Mouse (Mus musculus): Measurements from ENCODE around the gene Dock1. TPM values are rescaled to one million over a fixed set of nuclear protein-coding genes. Genes with fewer than 3 reads are reported as not detected.

Dock1 gene
- total and polyA plus RNA-seq, 3 experiments, result not detected

GRCm38 (mm10) chr7:134990244-134990643, 319.8 kb downstream of the Dock1 start:
- Histone ChIP-seq H3K27me3 (replicated peaks) (no peaks in the 10 kb centered on the region), H3K36me3 (replicated peaks in 1 of 2; ENCODE audit: control insufficient read depth in 1 of 2, insufficient read depth in 1 of 2, low read length in 1 of 2) (no peaks in the 10 kb centered on the region), H3K4me1 (ENCODE audit: control insufficient read depth in 1 of 2, insufficient read depth in 2 of 2) (no peaks in the 10 kb centered on the region), H3K4me3 (replicated peaks in 1 of 3; ENCODE audit: low read depth in 2 of 3, low read length in 2 of 3, poor library complexity in 1 of 3) (no peak overlapping the region), H3K9me3 (replicated peaks; ENCODE audit: low read length) (peaks cover 59% of the 10 kb centered on the region), H3K27ac (ENCODE audit: insufficient read depth, low read depth) (no peak overlapping the region), H3K79me2 (replicated peaks; ENCODE audit: control insufficient read depth, extremely low read depth, insufficient read depth, poor library complexity, severe bottlenecking) (no peaks in the 10 kb centered on the region), H3K4me2 (ENCODE audit: insufficient read depth, low read depth, poor library complexity, severe bottlenecking) (no peak overlapping the region), H3K9ac (ENCODE audit: insufficient read depth, low read depth) (no peak overlapping the region)
- in situ Hi-C loops (cut with MboI; ENCODE audit: low pct_ligation_motif_present, low pct_unique_long_range_greater_than_20kb, low sequenced_read_pairs), result no loop called here
- no peak for DNase-seq (ENCODE audit: extremely low read depth)
- no peak for TF ChIP-seq KAT2A (IDR thresholded peaks at IDR 0.05; ENCODE audit: insufficient replicate concordance, low read length)
- no peak for TF ChIP-seq POLR2AphosphoS2 (IDR thresholded peaks at IDR 0.05; ENCODE audit: low read depth, low read length)
- no peak for TF ChIP-seq MXI1 (IDR thresholded peaks at IDR 0.05; ENCODE audit: low read depth, low read length)
- TF ChIP-seq CHD1 (IDR thresholded peaks at IDR 0.05; ENCODE audit: low read depth, low read length), result no peak
- no peak for TF ChIP-seq E2F4 (IDR thresholded peaks at IDR 0.05; ENCODE audit: insufficient replicate concordance, low read depth, low read length)
- no peak for TF ChIP-seq CHD2 (IDR thresholded peaks at IDR 0.05; ENCODE audit: low read length)
- no peak for TF ChIP-seq JUN (IDR thresholded peaks at IDR 0.05; ENCODE audit: insufficient read depth, low read depth, low read length)
- TF ChIP-seq GABPA (IDR thresholded peaks at IDR 0.05; ENCODE audit: insufficient replicate concordance, low read depth, low read length), result no peak
- TF ChIP-seq ZMIZ1 (IDR thresholded peaks at IDR 0.05; ENCODE audit: low read depth, low read length), result no peak
- dilution Hi-C loops (cut with MboI; ENCODE audit: extremely low pct_ligation_motif_present, extremely low pct_unique_long_range_greater_than_20kb, low sequenced_read_pairs), result no loop called here

GRCm38 (mm10) chr7:134990911-134991310, 320.5 kb downstream of the Dock1 start:
- H3K79me2 ChIP-seq (replicated peaks; ENCODE audit: control insufficient read depth, extremely low read depth, insufficient read depth, poor library complexity, severe bottlenecking), result no peaks in the 10 kb centered on the region
- H3K9ac ChIP-seq (ENCODE audit: insufficient read depth, low read depth), result no peak overlapping the region
- no peaks in the 10 kb centered on the region for H3K4me1 ChIP-seq (ENCODE audit: control insufficient read depth in 1 of 2, insufficient read depth in 2 of 2)
- dilution Hi-C loops (cut with MboI; ENCODE audit: extremely low pct_ligation_motif_present, extremely low pct_unique_long_range_greater_than_20kb, low sequenced_read_pairs) (no loop called here), in situ Hi-C loops (cut with MboI; ENCODE audit: low pct_ligation_motif_present, low pct_unique_long_range_greater_than_20kb, low sequenced_read_pairs) (no loop called here)
- H3K36me3 ChIP-seq (replicated peaks in 1 of 2; ENCODE audit: control insufficient read depth in 1 of 2, insufficient read depth in 1 of 2, low read length in 1 of 2), result no peaks in the 10 kb centered on the region
- no peak overlapping the region for H3K4me3 ChIP-seq (replicated peaks in 1 of 3; ENCODE audit: low read depth in 2 of 3, low read length in 2 of 3, poor library complexity in 1 of 3)
- H3K9me3 ChIP-seq (replicated peaks; ENCODE audit: low read length), result peaks cover 58% of the 10 kb centered on the region
- no peak overlapping the region for H3K27ac ChIP-seq (ENCODE audit: insufficient read depth, low read depth)
- no peak for DNase-seq (ENCODE audit: extremely low read depth)
- no peak for TF ChIP-seq GABPA (IDR thresholded peaks at IDR 0.05; ENCODE audit: insufficient replicate concordance, low read depth, low read length)
- TF ChIP-seq JUN (IDR thresholded peaks at IDR 0.05; ENCODE audit: insufficient read depth, low read depth, low read length), result no peak
- no peak for TF ChIP-seq USF1 (IDR thresholded peaks at IDR 0.05; ENCODE audit: low read depth, low read length)
- no peak for TF ChIP-seq SMC3 (IDR thresholded peaks at IDR 0.05; ENCODE audit: low read depth, low read length)
- no peak for TF ChIP-seq CHD2 (IDR thresholded peaks at IDR 0.05; ENCODE audit: low read length)
- TF ChIP-seq E2F4 (IDR thresholded peaks at IDR 0.05; ENCODE audit: insufficient replicate concordance, low read depth, low read length), result no peak
- no peak for TF ChIP-seq PAX5 (IDR thresholded peaks at IDR 0.05; ENCODE audit: low read length)
- no peak overlapping the region for H3K4me2 ChIP-seq (ENCODE audit: insufficient read depth, low read depth, poor library complexity, severe bottlenecking)
- H3K27me3 ChIP-seq (replicated peaks), result no peaks in the 10 kb centered on the region

- peaks cover 65% of the 10 kb centered on the region for H3K9me3 ChIP-seq (replicated peaks; ENCODE audit: low read length)
- H3K79me2 ChIP-seq (replicated peaks; ENCODE audit: control insufficient read depth, extremely low read depth, insufficient read depth, poor library complexity, severe bottlenecking), result no peaks in the 10 kb centered on the region
- no peak for DNase-seq (ENCODE audit: extremely low read depth)
- no peak overlapping the region for H3K27ac ChIP-seq (ENCODE audit: insufficient read depth, low read depth)
- H3K4me1 ChIP-seq (ENCODE audit: control insufficient read depth in 1 of 2, insufficient read depth in 2 of 2), result no peaks in the 10 kb centered on the region
- no peak overlapping the region for H3K9ac ChIP-seq (ENCODE audit: insufficient read depth, low read depth)
- H3K4me2 ChIP-seq (ENCODE audit: insufficient read depth, low read depth, poor library complexity, severe bottlenecking), result no peak overlapping the region
- dilution Hi-C loops (cut with MboI; ENCODE audit: extremely low pct_ligation_motif_present, extremely low pct_unique_long_range_greater_than_20kb, low sequenced_read_pairs) (no loop called here), in situ Hi-C loops (cut with MboI; ENCODE audit: low pct_ligation_motif_present, low pct_unique_long_range_greater_than_20kb, low sequenced_read_pairs) (no loop called here)
- TF ChIP-seq RAD21 (IDR thresholded peaks at IDR 0.05; ENCODE audit: low read depth, low read length) (no peak), IRF4 (IDR thresholded peaks at IDR 0.05; ENCODE audit: low read depth, low read length) (no peak), MYC (IDR thresholded peaks at IDR 0.05; ENCODE audit: low read depth, low read length) (no peak), MEF2A (IDR thresholded peaks at IDR 0.05; ENCODE audit: borderline replicate concordance, low read depth, low read length) (no peak), ETS1 (conservative IDR thresholded peaks at IDR 0.05; ENCODE audit: low read depth, low read length) (no peak), NELFE (IDR thresholded peaks at IDR 0.05; ENCODE audit: low read depth, low read length) (no peak), TBP (conservative IDR thresholded peaks at IDR 0.05; ENCODE audit: low read depth, low read length) (no peak), EP300 (IDR thresholded peaks at IDR 0.05; ENCODE audit: low read length) (no peak), MAFK (IDR thresholded peaks at IDR 0.05; ENCODE audit: insufficient replicate concordance, low read length) (no peak), MXI1 (IDR thresholded peaks at IDR 0.05; ENCODE audit: low read depth, low read length) (no peak), GABPA (IDR thresholded peaks at IDR 0.05; ENCODE audit: insufficient replicate concordance, low read depth, low read length) (no peak), CHD1 (IDR thresholded peaks at IDR 0.05; ENCODE audit: low read depth, low read length) (no peak), ZMIZ1 (IDR thresholded peaks at IDR 0.05; ENCODE audit: low read depth, low read length) (no peak), TCF12 (IDR thresholded peaks at IDR 0.05; ENCODE audit: low read depth, low read length) (no peak), KAT2A (IDR thresholded peaks at IDR 0.05; ENCODE audit: insufficient replicate concordance, low read length) (no peak), MAX (IDR thresholded peaks at IDR 0.05; ENCODE audit: low read length) (no peak), JUN (IDR thresholded peaks at IDR 0.05; ENCODE audit: insufficient read depth, low read depth, low read length) (no peak), POLR2A (IDR thresholded peaks at IDR 0.05; ENCODE audit: low read depth, low read length) (no peak)
- H3K36me3 ChIP-seq (replicated peaks in 1 of 2; ENCODE audit: control insufficient read depth in 1 of 2, insufficient read depth in 1 of 2, low read length in 1 of 2), result no peaks in the 10 kb centered on the region
- no peaks in the 10 kb centered on the region for H3K27me3 ChIP-seq (replicated peaks)
- H3K4me3 ChIP-seq (replicated peaks in 1 of 3; ENCODE audit: low read depth in 2 of 3, low read length in 2 of 3, poor library complexity in 1 of 3), result no peak overlapping the region
Measured at GRCm38 (mm10) chr7:134994983-134995382, 324.5 kb downstream of the Dock1 start.

Measured in CH12.LX (cell line).